Mouse (Mus musculus) colon, adult 2 months (tissue): Measurements from ENCODE around the gene Mrpl52. TPM values are rescaled to one million over a fixed set of nuclear protein-coding genes. Genes with fewer than 3 reads are reported as not detected.

Source experiments
- polyA plus RNA-seq: library from polyadenylated mRNA; depleted of rRNA; stranded (reverse); fragments of >200 nt; gene quantifications from 2 replicates; pipeline ENCODE4 v1.2.3, GENCODE M21; 2012; rRNA removed

Mrpl52 gene
- 504 and 1,130 TPM in 2 replicates for polyA plus RNA-seq

GRCm38 (mm10) chr14:54426689-54427398, at the start of gene Mrpl52:
Mrpl52 (plus strand) TSS chr14:54426909.

GRCm38 (mm10) chr14:54417623-54418081, 9.1 kb upstream of the Mrpl52 start, which contains the start of gene Slc7a7:
Slc7a7 (minus strand) TSS chr14:54417780.

GRCm38 (mm10) chr14:54431334-54432077, 4.8 kb downstream of the Mrpl52 start, which contains the start of gene Mmp14:
Mmp14 (plus strand) TSS chr14:54431612.

GRCm38 (mm10) chr14:54463959-54464292, 37.2 kb downstream of the Mrpl52 start, which contains the start of gene Lrp10:
Lrp10 (plus strand) TSS chr14:54464137.

GRCm38 (mm10) chr14:54475941-54476844, 49.5 kb downstream of the Mrpl52 start, which contains the start of gene Rem2:
Rem2 (plus strand) TSS chr14:54476100.

Other genes with a start within 250 kb of the Mrpl52 start
- 495 and 769 TPM in 2 replicates for gene Dad1, start 172.8 kb upstream of the Mrpl52 start, polyA plus RNA-seq
- 46.9 and 47.4 TPM in 2 replicates for gene Abhd4, start 172.7 kb upstream of the Mrpl52 start, polyA plus RNA-seq
- gene Olfr49, start 142.0 kb upstream of the Mrpl52 start, polyA plus RNA-seq, result not detected in 2 replicates
- 136 and 180 TPM in 2 replicates for gene Oxa1l, start 66.1 kb upstream of the Mrpl52 start, polyA plus RNA-seq
- gene Slc7a7, start 9.1 kb upstream of the Mrpl52 start, polyA plus RNA-seq, result 33.9 and 48.9 TPM in 2 replicates
- gene Mmp14, start 4.7 kb downstream of the Mrpl52 start, polyA plus RNA-seq, result 181 and 186 TPM in 2 replicates
- gene Lrp10, start 37.2 kb downstream of the Mrpl52 start, polyA plus RNA-seq, result 344 and 402 TPM in 2 replicates
- 1.7 and 2.3 TPM in 2 replicates for gene Rem2, start 49.2 kb downstream of the Mrpl52 start, polyA plus RNA-seq
- 17.0 and 41.7 TPM in 2 replicates for gene Prmt5, start 90.6 kb downstream of the Mrpl52 start, polyA plus RNA-seq
- gene Haus4, start 127.7 kb downstream of the Mrpl52 start, polyA plus RNA-seq, result 10.7 and 13.6 TPM in 2 replicates
- gene Ajuba, start 150.6 kb downstream of the Mrpl52 start, polyA plus RNA-seq, result 5.9 and 6.3 TPM in 2 replicates
- 7.2 and 8.1 TPM in 2 replicates for gene 4931414P19Rik, start 179.1 kb downstream of the Mrpl52 start, polyA plus RNA-seq
- 180 and 204 TPM in 2 replicates for gene Psmb5, start 191.1 kb downstream of the Mrpl52 start, polyA plus RNA-seq
- not detected in 2 replicates for gene Psmb11, start 194.5 kb downstream of the Mrpl52 start, polyA plus RNA-seq
- not detected in 2 replicates for gene Gm17606, start 214.0 kb downstream of the Mrpl52 start, polyA plus RNA-seq
- 6.4 and 7.6 TPM in 2 replicates for gene Cdh24, start 214.5 kb downstream of the Mrpl52 start, polyA plus RNA-seq